Mouse (Mus musculus) ES-Bruce4 (cell line): ENCODE data around the gene Ston1.

Experiments used
- CTCF ChIP-seq: IDR thresholded peaks from one replicate; pipeline ENCODE4 v1.8.1; 2011; ENCODE audit warnings: low read depth, low read length
- EP300 ChIP-seq: IDR thresholded peaks from 2 replicates; pipeline ENCODE4 v1.6.1; 2011; ENCODE audit warnings: low read depth, low read length; ENCODE audit not compliant: insufficient read depth
- POLR2A ChIP-seq: IDR thresholded peaks from one replicate; pipeline ENCODE4 v1.8.1; 2011; ENCODE audit warnings: low read length; ENCODE audit not compliant: insufficient read depth

DNA sequence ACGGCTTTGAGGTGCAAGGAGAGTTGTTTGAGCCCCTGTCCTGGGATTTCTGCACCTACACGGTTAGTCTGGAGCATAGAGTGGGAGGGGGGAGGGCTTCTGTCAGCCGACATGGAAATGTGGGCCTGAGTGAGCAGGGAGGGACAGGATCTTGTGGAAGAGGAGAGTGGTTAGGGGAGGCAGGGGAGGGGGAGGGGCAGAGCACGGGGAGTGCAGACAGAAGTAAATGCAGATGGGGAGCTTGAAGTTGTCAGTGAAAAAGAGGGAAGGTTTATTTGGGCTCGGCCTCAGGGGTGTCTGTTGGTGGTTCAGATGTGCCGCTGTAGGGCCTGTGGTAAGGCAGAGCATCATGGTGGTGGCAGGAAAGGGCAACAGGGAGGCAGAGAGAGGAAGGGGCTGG, 44.9 kb upstream of the Ston1 start:
- no peak for TF ChIP-seq CTCF
- no peak for TF ChIP-seq POLR2A
- no peak for TF ChIP-seq EP300
